Mouse (Mus musculus): Measurements from ENCODE around the gene Spsb1. TPM values are rescaled to one million over a fixed set of nuclear protein-coding genes. Genes with fewer than 3 reads are reported as not detected.

Gene Spsb1
- total RNA-seq, 2 experiments from 2014 or later = 5.5 to 16.1 TPM

- Histone ChIP-seq H3K27ac (no peak overlapping the region), H3K4me3 (no peak overlapping the region)
- intact Hi-C loops (cut with DNase I) = no loop called here
- no peak for DNase-seq
- TF ChIP-seq CTCF (IDR thresholded peaks at IDR 0.05) = no peak
Observed at GRCm38 (mm10) chr4:149964285-149964684, 9.4 kb upstream of the Spsb1 start.

GRCm38 (mm10) chr4:149960391-149960790, 5.5 kb upstream of the Spsb1 start:
- DNase-seq = no peak
- intact Hi-C loops (cut with DNase I) = no loop called here
- Histone ChIP-seq H3K27ac (no peak overlapping the region), H3K4me3 (no peak overlapping the region)
- no peak for TF ChIP-seq CTCF (IDR thresholded peaks at IDR 0.05)

DNA sequence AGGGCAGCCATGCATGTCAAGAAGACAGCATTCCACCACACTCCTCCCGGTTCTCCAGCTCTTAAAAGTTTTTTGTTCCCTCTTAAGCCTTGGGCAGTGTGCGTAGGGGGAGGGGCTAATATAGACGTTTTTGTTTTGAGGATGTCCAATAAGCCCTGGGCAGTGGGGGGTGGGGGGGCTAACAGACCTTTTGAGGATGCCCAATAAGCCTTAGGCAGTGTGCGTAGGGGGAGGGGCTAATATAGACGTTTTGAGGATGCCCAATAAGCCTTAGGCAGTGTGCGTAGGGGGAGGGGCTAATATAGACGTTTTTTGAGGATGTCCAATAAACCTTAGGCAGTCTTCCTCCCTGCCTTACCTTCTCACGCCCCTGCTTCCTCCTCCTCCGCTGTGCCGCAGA, 5.0 kb upstream of the Spsb1 start:
- no peak overlapping the region for H3K27ac ChIP-seq
- H3K4me3 ChIP-seq = no peak overlapping the region
- no peak for DNase-seq
- intact Hi-C loops (cut with DNase I) = no loop called here
- TF ChIP-seq CTCF (IDR thresholded peaks at IDR 0.05) = no peak

DNA sequence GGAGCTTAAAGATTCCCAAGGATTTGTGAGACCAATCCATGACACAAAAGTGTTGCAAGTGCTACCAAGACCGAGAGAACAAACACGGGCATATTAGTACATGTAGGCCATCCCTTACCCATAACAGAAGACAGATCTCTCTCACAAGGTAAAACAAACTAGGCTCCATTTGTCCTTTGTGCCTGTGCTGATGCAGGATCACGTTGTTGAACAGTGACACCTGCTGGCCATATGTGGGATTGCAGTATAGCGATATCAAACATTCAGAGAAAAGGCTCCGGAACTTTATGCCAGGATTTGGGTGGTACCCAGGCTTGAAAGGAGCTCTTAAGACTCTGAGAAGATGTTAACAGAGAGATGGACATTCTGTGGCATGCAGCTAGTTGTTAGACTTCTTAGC, 3.7 kb upstream of the Spsb1 start:
- peak; percentile 79 for DNase-seq

GRCm38 (mm10) chr4:149956048-149956447, 1.2 kb upstream of the Spsb1 start:
- H3K27ac ChIP-seq = no peak overlapping the region
- no peak for TF ChIP-seq CTCF (IDR thresholded peaks at IDR 0.05)
- intact Hi-C loops (cut with DNase I) = no loop called here
- DNase-seq = no peak
- peak overlapping the region; percentile 76 for H3K4me3 ChIP-seq

More for the DNA sequence above, 3.7 kb upstream of the Spsb1 start:
- peak; percentile 98 for TF ChIP-seq CTCF (IDR thresholded peaks at IDR 0.05)
- intact Hi-C loops (cut with DNase I) = loop anchor here (1.0 kb wide), 3 partner anchors 120 to 206 kb away; no protein-coding TSS in a partner anchor
- Histone ChIP-seq H3K4me3 (no peak overlapping the region), H3K27ac (no peak overlapping the region)

DNA sequence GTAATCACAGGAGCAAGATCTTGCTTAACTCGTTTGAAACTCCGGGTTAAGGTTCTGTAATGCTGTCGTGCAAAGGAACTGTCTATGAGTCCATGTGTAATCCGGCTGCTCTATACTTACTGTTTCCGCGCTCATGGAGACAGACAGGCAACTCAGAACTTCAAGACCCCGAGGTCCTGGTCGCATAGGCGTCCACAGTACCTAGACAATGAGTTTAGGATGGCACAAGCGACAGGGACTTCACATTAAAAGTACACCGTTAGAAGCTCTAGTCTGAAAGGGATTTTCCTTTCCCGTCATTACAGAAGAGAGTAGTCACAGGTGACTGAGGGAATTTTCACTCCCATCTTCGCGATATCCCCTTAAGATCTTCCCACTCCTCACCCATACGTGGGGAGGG, 788 bp upstream of the Spsb1 start:
- peak overlapping the region; percentile 76 for H3K4me3 ChIP-seq
- intact Hi-C loops (cut with DNase I) = loop anchor here (2.0 kb wide), 1 partner anchor 65 kb away; no protein-coding TSS in a partner anchor
- no peak for DNase-seq
- TF ChIP-seq CTCF (IDR thresholded peaks at IDR 0.05) = no peak
- H3K27ac ChIP-seq = peak overlapping the region; percentile 76

DNA sequence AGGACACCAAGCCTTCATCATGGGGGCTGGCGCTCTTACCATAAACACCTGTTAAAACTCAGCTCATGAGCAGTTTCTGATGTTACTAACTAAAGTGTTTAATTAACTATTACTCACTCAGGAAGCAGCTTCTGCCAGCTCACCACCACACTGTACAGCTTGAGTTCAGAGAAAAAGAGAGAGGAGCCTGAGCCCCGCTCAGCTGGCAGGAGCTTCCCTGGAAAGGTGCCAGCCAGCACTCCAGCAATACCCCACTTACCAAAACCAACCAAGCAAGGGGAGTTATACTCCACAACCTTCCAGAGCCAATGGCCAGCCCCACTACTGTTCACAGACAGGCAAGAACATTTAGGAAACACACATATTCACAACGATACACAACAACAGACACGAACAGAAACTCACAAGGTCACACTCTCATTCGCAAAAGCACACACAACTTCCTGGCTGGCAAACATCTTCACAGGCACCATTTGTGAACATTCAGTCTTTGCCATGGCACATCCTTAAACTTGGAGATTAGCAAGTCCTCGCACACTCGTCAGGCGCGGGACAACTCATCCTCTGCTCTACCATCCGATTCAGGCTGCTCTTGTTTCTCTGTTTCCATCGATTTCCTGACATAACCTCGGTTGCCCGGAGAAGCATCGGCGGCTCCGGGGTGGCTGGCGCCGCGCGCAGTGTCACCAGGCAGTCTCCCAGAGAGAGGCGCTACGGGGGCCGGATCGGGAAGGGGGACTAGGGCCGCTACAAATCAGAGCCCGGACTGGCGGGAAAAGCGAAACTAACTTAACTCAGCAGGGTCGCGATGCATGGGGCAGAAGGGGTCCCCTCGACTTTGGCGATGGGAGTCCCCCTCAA, 992 bp downstream of the Spsb1 start:
- intact Hi-C loops (cut with DNase I) = loop anchor here (2.0 kb wide), 1 partner anchor 63 kb away; no protein-coding TSS in a partner anchor
- Histone ChIP-seq H3K4me3 (peak overlapping the region; percentile 76), H3K27ac (peak overlapping the region; percentile 92)
- no peak for TF ChIP-seq CTCF (IDR thresholded peaks at IDR 0.05)
- peak; percentile 78 for DNase-seq

DNA sequence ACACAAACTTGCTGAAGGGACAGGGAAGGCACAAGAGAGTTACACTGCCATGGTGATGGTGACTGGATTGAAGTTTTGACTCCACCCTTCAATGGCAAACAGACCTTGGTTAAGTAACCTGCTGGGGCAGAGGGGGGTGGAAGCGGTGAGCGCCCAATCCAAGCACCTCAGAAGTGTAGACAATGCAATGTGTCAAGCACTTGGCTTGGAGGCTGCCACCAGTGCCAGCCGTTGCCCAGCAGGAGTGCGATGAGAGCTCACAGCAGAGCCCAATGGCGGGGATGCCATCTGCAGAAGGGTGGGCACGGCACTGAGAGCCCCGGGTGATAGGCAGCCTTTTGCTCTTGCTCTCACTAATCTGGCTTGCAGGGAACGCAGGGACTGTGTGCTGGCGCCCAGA, 2.6 kb downstream of the Spsb1 start:
- intact Hi-C loops (cut with DNase I) = no loop called here
- TF ChIP-seq CTCF (IDR thresholded peaks at IDR 0.05) = no peak
- no peak for DNase-seq
- H3K27ac ChIP-seq = no peak overlapping the region
- H3K4me3 ChIP-seq = peak overlapping the region; percentile 76

GRCm38 (mm10) chr4:149951201-149951600, 3.6 kb downstream of the Spsb1 start:
- intact Hi-C loops (cut with DNase I) = no loop called here
- peak; percentile 72 for DNase-seq
- peak overlapping the region; percentile 38 for H3K4me3 ChIP-seq

GRCm38 (mm10) chr4:149949691-149950090, 5.2 kb downstream of the Spsb1 start:
- H3K27ac ChIP-seq = no peak overlapping the region
- intact Hi-C loops (cut with DNase I) = no loop called here
- no peak overlapping the region for H3K4me3 ChIP-seq
- DNase-seq = no peak
- no peak for TF ChIP-seq CTCF (IDR thresholded peaks at IDR 0.05)

More at GRCm38 (mm10) chr4:149951201-149951600, 3.6 kb downstream of the Spsb1 start:
- 0 out of 2 replicates have a peak overlapping the region, but pooled peaks have one; percentile 20 for H3K27ac ChIP-seq
- no peak for TF ChIP-seq CTCF (IDR thresholded peaks at IDR 0.05)

GRCm38 (mm10) chr4:149948119-149948518, 6.7 kb downstream of the Spsb1 start:
- H3K4me3 ChIP-seq = no peak overlapping the region
- H3K27ac ChIP-seq = peak overlapping the region; percentile 31; the same call in 1 of the 2 replicates
- peak; percentile 48 for DNase-seq
- no peak for TF ChIP-seq CTCF (IDR thresholded peaks at IDR 0.05)
- intact Hi-C loops (cut with DNase I) = no loop called here

DNA sequence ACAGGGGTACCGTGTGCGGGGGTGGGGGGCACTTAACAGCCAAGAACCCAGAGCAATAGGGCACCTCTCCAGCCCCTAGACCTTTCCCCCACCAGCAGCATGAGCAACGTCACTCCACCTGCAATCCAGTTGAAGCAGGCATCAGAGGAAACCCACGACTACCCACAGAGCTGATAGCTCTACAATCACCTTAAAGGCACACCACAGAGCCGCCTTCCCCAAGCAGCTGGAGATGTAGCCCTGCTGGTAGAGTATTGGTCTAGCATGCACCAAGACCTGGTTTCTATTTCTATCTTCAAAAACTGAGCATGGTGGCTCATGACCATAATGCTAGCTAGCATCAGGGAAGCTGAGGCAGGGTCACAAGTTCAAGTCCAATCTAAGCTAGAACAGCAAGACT, 7.4 kb downstream of the Spsb1 start:
- TF ChIP-seq CTCF (IDR thresholded peaks at IDR 0.05) = no peak
- 0 out of 2 replicates have a peak overlapping the region, but pooled peaks have one; percentile 48 for H3K27ac ChIP-seq
- H3K4me3 ChIP-seq = no peak overlapping the region
- intact Hi-C loops (cut with DNase I) = no loop called here
- no peak for DNase-seq

- intact Hi-C loops (cut with DNase I) = no loop called here
- Histone ChIP-seq H3K27ac (no peak overlapping the region), H3K4me3 (no peak overlapping the region)
- DNase-seq = no peak
- TF ChIP-seq CTCF (IDR thresholded peaks at IDR 0.05) = no peak
Observed at GRCm38 (mm10) chr4:149945194-149945593, 9.6 kb downstream of the Spsb1 start.
